Mouse (Mus musculus) neural tube, embryonic 10.5 days (tissue): ENCODE measurements at regions not wholly inside any gene's neighbourhood (a gene's known extent, or its start where the extent isn't known, plus 50 kb on each side); places are given as distances from the start of the nearest gene placed in this dataset.

ENCODE experiments used
- DNase-seq: peaks from one replicate; pipeline ENCODE4 v3.0.0-alpha.2; 2017; ENCODE audit warnings: low spot score; ENCODE audit errors: extremely low spot score

- no peak for DNase-seq
These were observed 120.2 kb upstream of the Mpp6 start for GRCm38 (mm10) chr6:49989585-49990521.

GRCm38 (mm10) chr6:49990522-49990858 lies 119.6 kb upstream of the Mpp6 start:
- DNase-seq: no peak

- DNase-seq: no peak
These were observed 110.7 kb upstream of the Mpp6 start for GRCm38 (mm10) chr6:49999365-49999764.

GRCm38 (mm10) chr6:50008074-50008473 lies 102.0 kb upstream of the Mpp6 start:
- no peak for DNase-seq

- DNase-seq: no peak
These were observed 101.2 kb upstream of the Mpp6 start for GRCm38 (mm10) chr6:50008869-50009268.

- DNase-seq: no peak
These were observed 100.7 kb upstream of the Mpp6 start for GRCm38 (mm10) chr6:50009339-50009738.

- DNase-seq: no peak
These were observed 100.2 kb upstream of the Mpp6 start for GRCm38 (mm10) chr6:50009856-50010255.

GRCm38 (mm10) chr6:50011071-50011470 lies 99.0 kb upstream of the Mpp6 start:
- DNase-seq: no peak

- DNase-seq: no peak
These were observed 98.1 kb upstream of the Mpp6 start for GRCm38 (mm10) chr6:50011746-50012453.

GRCm38 (mm10) chr6:50013067-50013466 lies 97.0 kb upstream of the Mpp6 start:
- DNase-seq: no peak

GRCm38 (mm10) chr6:50013842-50014241 lies 96.2 kb upstream of the Mpp6 start:
- no peak for DNase-seq

- no peak for DNase-seq
These were observed 82.1 kb upstream of the Mpp6 start for GRCm38 (mm10) chr6:50027981-50028380.

GRCm38 (mm10) chr6:50029895-50030515 lies 80.0 kb upstream of the Mpp6 start:
- DNase-seq: no peak

- DNase-seq: no peak
These were observed 78.7 kb upstream of the Mpp6 start for GRCm38 (mm10) chr6:50031356-50031755.

- DNase-seq: peak; percentile 13
These were observed 77.0 kb upstream of the Mpp6 start for GRCm38 (mm10) chr6:50032894-50033595.

GRCm38 (mm10) chr6:50037614-50038013 lies 72.4 kb upstream of the Mpp6 start:
- DNase-seq: no peak

GRCm38 (mm10) chr6:50038369-50038768 lies 71.7 kb upstream of the Mpp6 start:
- DNase-seq: no peak

- DNase-seq: peak; percentile 10
These were observed 69.0 kb upstream of the Mpp6 start for GRCm38 (mm10) chr6:50041044-50041443.

GRCm38 (mm10) chr6:50042127-50042526 lies 67.9 kb upstream of the Mpp6 start:
- DNase-seq: peak; percentile 11

- DNase-seq: peak; percentile 4
These were observed 65.9 kb upstream of the Mpp6 start for GRCm38 (mm10) chr6:50044165-50044564.

- peak; percentile 7 for DNase-seq
These were observed 63.3 kb upstream of the Mpp6 start for GRCm38 (mm10) chr6:50046721-50047120.

- no peak for DNase-seq
These were observed 57.6 kb upstream of the Mpp6 start for GRCm38 (mm10) chr6:50052416-50052815.
